Mouse (Mus musculus) midbrain, embryonic 16.5 days (tissue): ENCODE measurements at regions not wholly inside any gene's neighbourhood (a gene's known extent, or its start where the extent isn't known, plus 50 kb on each side); places are given as distances from the start of the nearest gene placed in this dataset.
A peak's percentile ranks its signal among the peaks of the same experiment; 100 is the strongest.

Experiments
- ATAC-seq: fragments of 200-750 bp; cut with Nextera tagmentation; 2 replicates; pipeline ENCODE4 v1.8.0; 2017; ENCODE audit warnings: moderate TSS enrichment
- H3K27ac ChIP-seq: fragments of 300-500 bp; sonication (generic); 2 replicates; pipeline ENCODE4 v1.5.1; 2014; ENCODE audit warnings: mild to moderate bottlenecking, low read length, mixed read lengths
- H3K27me3 ChIP-seq: fragments of 300-500 bp; sonication (generic); 2 replicates; pipeline ENCODE4 v1.6.1; 2014; ENCODE audit warnings: low read depth, low read length, mixed read lengths; ENCODE audit not compliant: control insufficient read depth, insufficient read depth
- H3K36me3 ChIP-seq: fragments of 300-500 bp; sonication (generic); 2 replicates; pipeline ENCODE4 v1.6.1; 2014; ENCODE audit warnings: mild to moderate bottlenecking, low read length, moderate library complexity, mixed read lengths; ENCODE audit not compliant: control insufficient read depth, insufficient read depth
- H3K4me1 ChIP-seq: fragments of 300-500 bp; sonication (generic); 2 replicates; pipeline ENCODE4 v1.6.1; 2014; ENCODE audit warnings: mild to moderate bottlenecking, low read length, mixed read lengths; ENCODE audit not compliant: control insufficient read depth, insufficient read depth
- H3K4me2 ChIP-seq: fragments of 300-500 bp; sonication (generic); 2 replicates; pipeline ENCODE4 v1.6.1; 2014; ENCODE audit warnings: mild to moderate bottlenecking, low read length, mixed read lengths
- H3K4me3 ChIP-seq: fragments of 300-500 bp; sonication (generic); 2 replicates; pipeline ENCODE4 v1.5.1; 2014; ENCODE audit warnings: low read depth, mild to moderate bottlenecking, low read length, moderate library complexity, mixed read lengths
- H3K9ac ChIP-seq: fragments of 300-500 bp; sonication (generic); 2 replicates; pipeline ENCODE4 v1.6.1; 2014; ENCODE audit warnings: low read depth, low read length, mixed read lengths
- H3K9me3 ChIP-seq: fragments of 300-500 bp; sonication (generic); replicated peaks from 2 replicates; pipeline ENCODE4 v1.6.1; 2014; ENCODE audit warnings: mild to moderate bottlenecking, low read length, mixed read lengths; ENCODE audit not compliant: control insufficient read depth, poor library complexity, severe bottlenecking
- WGBS: fragments of 180-500 bp; shearing (Covaris S2); extraction: QIAGEN DNeasy Blood & Tissue Kit; methylation state at CpG from one replicate; pipeline ENCODE4 v1.1.7; 2014; 5-methylcytosine and 5-hydroxymethylcytosine counted together

- no peaks in the 10 kb centered on the region for H3K36me3 ChIP-seq
- no peak for ATAC-seq
- peaks cover 7% of the 10 kb centered on the region for H3K27me3 ChIP-seq
- peaks cover 18% of the 10 kb centered on the region for H3K4me1 ChIP-seq
- H3K4me3 ChIP-seq, result no peak overlapping the region
- H3K9me3 ChIP-seq, result no peaks in the 10 kb centered on the region
- no peak overlapping the region for H3K4me2 ChIP-seq
- H3K27ac ChIP-seq, result no peak overlapping the region
- 9% methylated on average over 4 of the region's 4 CpGs for WGBS
- H3K9ac ChIP-seq, result 0 out of 2 replicates have a peak overlapping the region, but pooled peaks have one; percentile 5
Measured at GRCm38 (mm10) chr5:139598715-139599114, 55.4 kb downstream of the Uncx start.

GRCm38 (mm10) chr5:139599191-139599937 is 56.1 kb downstream of the Uncx start:
- Histone ChIP-seq H3K4me1 (peaks cover 15% of the 10 kb centered on the region), H3K27me3 (peaks cover 7% of the 10 kb centered on the region), H3K27ac (peak overlapping the region; percentile 40; the same call in 1 of the 2 replicates), H3K9ac (peak overlapping the region; percentile 5; the same call in 1 of the 2 replicates), H3K4me2 (peak overlapping the region; percentile 40), H3K9me3 (no peaks in the 10 kb centered on the region), H3K36me3 (no peaks in the 10 kb centered on the region), H3K4me3 (no peak overlapping the region)
- ATAC-seq, result peak; percentile 60; the same call in 1 of the 2 replicates
- WGBS, result 2% methylated on average over 25 of the region's 25 CpGs

GRCm38 (mm10) chr5:139600213-139600612 is 56.9 kb downstream of the Uncx start:
- whole genome bisulfite sequencing, result 4% methylated on average over 15 of the region's 15 CpGs

GRCm38 (mm10) chr5:139602860-139603259 is 59.6 kb downstream of the Uncx start:
- Histone ChIP-seq H3K4me3 (no peak overlapping the region), H3K9ac (no peak overlapping the region), H3K4me1 (peaks cover 15% of the 10 kb centered on the region), H3K9me3 (no peaks in the 10 kb centered on the region), H3K27me3 (peaks cover 7% of the 10 kb centered on the region), H3K36me3 (no peaks in the 10 kb centered on the region), H3K27ac (no peak overlapping the region), H3K4me2 (no peak overlapping the region)
- 89% methylated on average over 4 of the region's 4 CpGs for WGBS
- no peak for ATAC-seq

More at GRCm38 (mm10) chr5:139600213-139600612, 56.9 kb downstream of the Uncx start:
- Histone ChIP-seq H3K4me1 (peaks cover 15% of the 10 kb centered on the region), H3K9me3 (no peaks in the 10 kb centered on the region), H3K4me2 (peak overlapping the region; percentile 40; the same call in 1 of the 2 replicates), H3K9ac (no peak overlapping the region), H3K27me3 (peaks cover 7% of the 10 kb centered on the region), H3K36me3 (no peaks in the 10 kb centered on the region), H3K4me3 (no peak overlapping the region), H3K27ac (no peak overlapping the region)
- no peak for ATAC-seq

- no peak overlapping the region for H3K4me2 ChIP-seq
- no peaks in the 10 kb centered on the region for H3K36me3 ChIP-seq
- H3K9ac ChIP-seq, result no peak overlapping the region
- peaks cover 7% of the 10 kb centered on the region for H3K27me3 ChIP-seq
- no peak for ATAC-seq
- 31% methylated on average over 4 of the region's 4 CpGs for WGBS
- H3K4me3 ChIP-seq, result no peak overlapping the region
- H3K9me3 ChIP-seq, result no peaks in the 10 kb centered on the region
- H3K4me1 ChIP-seq, result peaks cover 15% of the 10 kb centered on the region
- H3K27ac ChIP-seq, result no peak overlapping the region
Measured at GRCm38 (mm10) chr5:139603535-139603934, 60.2 kb downstream of the Uncx start.

GRCm38 (mm10) chr5:139604327-139604726 is 61.0 kb downstream of the Uncx start:
- Histone ChIP-seq H3K27me3 (peaks cover 7% of the 10 kb centered on the region), H3K9ac (no peak overlapping the region), H3K27ac (no peak overlapping the region), H3K36me3 (no peaks in the 10 kb centered on the region), H3K4me1 (peaks cover 8% of the 10 kb centered on the region), H3K9me3 (no peaks in the 10 kb centered on the region), H3K4me2 (no peak overlapping the region), H3K4me3 (no peak overlapping the region)
- 56% methylated on average over 4 of the region's 4 CpGs for WGBS
- ATAC-seq, result no peak

- Histone ChIP-seq H3K9ac (0 out of 2 replicates have a peak overlapping the region, but pooled peaks have one; percentile 34), H3K9me3 (no peaks in the 10 kb centered on the region), H3K27ac (peak overlapping the region; percentile 69), H3K4me2 (no peak overlapping the region), H3K4me3 (no peak overlapping the region), H3K36me3 (no peaks in the 10 kb centered on the region), H3K27me3 (no peaks in the 10 kb centered on the region), H3K4me1 (peaks cover 10% of the 10 kb centered on the region)
- WGBS, result 37% methylated on average over 28 of the region's 28 CpGs
- peak; percentile 49; the same call in 1 of the 2 replicates for ATAC-seq
Measured at GRCm38 (mm10) chr5:139610610-139611520, 67.6 kb downstream of the Uncx start.

GRCm38 (mm10) chr5:139612224-139612623 is 68.9 kb downstream of the Uncx start:
- Histone ChIP-seq H3K4me2 (no peak overlapping the region), H3K36me3 (no peaks in the 10 kb centered on the region), H3K9me3 (no peaks in the 10 kb centered on the region), H3K4me3 (no peak overlapping the region), H3K4me1 (peaks cover 10% of the 10 kb centered on the region), H3K27me3 (no peaks in the 10 kb centered on the region), H3K27ac (no peak overlapping the region), H3K9ac (no peak overlapping the region)
- ATAC-seq, result no peak
- 73% methylated on average over 5 of the region's 5 CpGs for WGBS
